Mouse (Mus musculus) ovary, postnatal 14 days (tissue): ENCODE measurements around the gene Tlr8.

Source experiments
- DNase-seq: peaks from one replicate; pipeline ENCODE4 v3.0.0; 2022; ENCODE audit warnings: low spot score

Gene Tlr8

GRCm38 (mm10) chrX:167201365-167201764, 62.8 kb downstream of the Tlr8 start:
- no peak for DNase-seq

- no peak for DNase-seq
Observed at GRCm38 (mm10) chrX:167195228-167195649, 68.9 kb downstream of the Tlr8 start.
